Mouse (Mus musculus) stomach, embryonic 16.5 days (tissue): ENCODE measurements around the gene Mark4. TPM values are rescaled to one million over a fixed set of nuclear protein-coding genes. Genes with fewer than 3 reads are reported as not detected.

Experiments used
- ATAC-seq: fragments of 200-750 bp; cut with Nextera tagmentation; 2 replicates; pipeline ENCODE4 v1.8.0; 2017; ENCODE audit warnings: moderate number of reproducible peaks, moderate TSS enrichment; ENCODE audit not compliant: insufficient read depth, low FRiP score
- H3K27ac ChIP-seq: fragments of 300-500 bp; sonication (generic); 2 replicates; pipeline ENCODE4 v1.5.1; 2014; ENCODE audit warnings: low read length
- H3K27me3 ChIP-seq: fragments of 300-500 bp; sonication (generic); 2 replicates; pipeline ENCODE4 v1.6.1; 2014; ENCODE audit warnings: low read length, control low read depth, mixed read lengths; ENCODE audit not compliant: control insufficient read depth, insufficient read depth
- H3K36me3 ChIP-seq: fragments of 300-500 bp; sonication (generic); 2 replicates; pipeline ENCODE4 v1.6.1; 2014; ENCODE audit warnings: low read length; ENCODE audit not compliant: control insufficient read depth, insufficient read depth
- H3K4me1 ChIP-seq: fragments of 300-500 bp; sonication (generic); 2 replicates; pipeline ENCODE4 v1.6.1; 2014; ENCODE audit warnings: low read length, control low read depth, mixed read lengths; ENCODE audit not compliant: control insufficient read depth, insufficient read depth
- H3K4me2 ChIP-seq: fragments of 300-500 bp; sonication (generic); 2 replicates; pipeline ENCODE4 v1.6.1; 2014; ENCODE audit warnings: low read depth, low read length, mixed read lengths
- H3K4me3 ChIP-seq: fragments of 300-500 bp; sonication (generic); replicated peaks from 2 replicates; pipeline ENCODE4 v1.5.1; 2014; ENCODE audit warnings: mild to moderate bottlenecking, low read length
- H3K9ac ChIP-seq: fragments of 300-500 bp; sonication (generic); 2 replicates; pipeline ENCODE4 v1.6.1; 2014; ENCODE audit warnings: low read length
- H3K9me3 ChIP-seq: fragments of 300-500 bp; sonication (generic); replicated peaks from 2 replicates; pipeline ENCODE4 v1.6.1; 2016; ENCODE audit warnings: low read length, control low read depth; ENCODE audit not compliant: control insufficient read depth
- WGBS: fragments of 180-500 bp; shearing (Covaris S2); extraction: QIAGEN DNeasy Blood & Tissue Kit; methylation state at CpG from one replicate; pipeline ENCODE4 v1.1.7; 2014; 5-methylcytosine and 5-hydroxymethylcytosine counted together
- polyA plus RNA-seq: library from polyadenylated mRNA; unstranded; fragments of >200 nt; fragmentation: Nextera tagmentation; extraction: Ambion mirVana; gene quantifications from 2 replicates; pipeline ENCODE4 v1.2.1, GENCODE M21; 2015

The Mark4 gene
- polyA plus RNA-seq, 1 experiment from 2014 or later: 5.9 TPM

- ATAC-seq: no peak
- 22% methylated on average over 14 of the region's 14 CpGs for WGBS
Observed at GRCm38 (mm10) chr7:19477624-19478384, 19.2 kb upstream of the Mark4 start.

GRCm38 (mm10) chr7:19477084-19477483, 18.5 kb upstream of the Mark4 start:
- Histone ChIP-seq H3K4me2 (no peak overlapping the region), H3K4me1 (no peaks in the 10 kb centered on the region), H3K27ac (no peak overlapping the region), H3K4me3 (no peak overlapping the region), H3K9me3 (no peaks in the 10 kb centered on the region), H3K27me3 (peaks cover 27% of the 10 kb centered on the region), H3K36me3 (no peaks in the 10 kb centered on the region), H3K9ac (no peak overlapping the region)
- 51% methylated on average over 2 of the region's 2 CpGs for whole genome bisulfite sequencing
- ATAC-seq: no peak

More at GRCm38 (mm10) chr7:19477624-19478384, 19.2 kb upstream of the Mark4 start:
- Histone ChIP-seq H3K27me3 (peaks cover 21% of the 10 kb centered on the region), H3K9me3 (no peaks in the 10 kb centered on the region), H3K4me2 (no peak overlapping the region), H3K9ac (no peak overlapping the region), H3K4me3 (no peak overlapping the region), H3K4me1 (no peaks in the 10 kb centered on the region), H3K36me3 (no peaks in the 10 kb centered on the region), H3K27ac (0 out of 2 replicates have a peak overlapping the region, but pooled peaks have one; percentile 17)

GRCm38 (mm10) chr7:19473875-19474443, 15.3 kb upstream of the Mark4 start:
- no peaks in the 10 kb centered on the region for H3K9me3 ChIP-seq
- H3K4me3 ChIP-seq: peak overlapping the region; percentile 57
- H3K36me3 ChIP-seq: no peaks in the 10 kb centered on the region
- H3K4me1 ChIP-seq: no peaks in the 10 kb centered on the region
- peak; percentile 90 for ATAC-seq
- H3K4me2 ChIP-seq: peak overlapping the region; percentile 94
- under 1% methylated on average over 81 of the region's 89 CpGs for WGBS
- H3K9ac ChIP-seq: peak overlapping the region; percentile 82
- H3K27ac ChIP-seq: peak overlapping the region; percentile 16; the same call in 1 of the 2 replicates
- H3K27me3 ChIP-seq: peaks cover 47% of the 10 kb centered on the region

GRCm38 (mm10) chr7:19472403-19472802, 13.8 kb upstream of the Mark4 start:
- no peak overlapping the region for H3K9ac ChIP-seq
- WGBS: 26% methylated on average over 4 of the region's 4 CpGs

GRCm38 (mm10) chr7:19470308-19470707, 11.7 kb upstream of the Mark4 start:
- WGBS: 6% methylated on average over 14 of the region's 14 CpGs
- Histone ChIP-seq H3K27ac (no peak overlapping the region), H3K27me3 (peaks cover 47% of the 10 kb centered on the region), H3K4me2 (no peak overlapping the region), H3K4me1 (no peaks in the 10 kb centered on the region), H3K4me3 (no peak overlapping the region), H3K36me3 (no peaks in the 10 kb centered on the region), H3K9me3 (no peaks in the 10 kb centered on the region), H3K9ac (no peak overlapping the region)
- no peak for ATAC-seq

More at GRCm38 (mm10) chr7:19472403-19472802, 13.8 kb upstream of the Mark4 start:
- Histone ChIP-seq H3K36me3 (no peaks in the 10 kb centered on the region), H3K4me1 (no peaks in the 10 kb centered on the region), H3K9me3 (no peaks in the 10 kb centered on the region), H3K27ac (no peak overlapping the region), H3K4me2 (no peak overlapping the region), H3K4me3 (no peak overlapping the region), H3K27me3 (peaks cover 47% of the 10 kb centered on the region)
- no peak for ATAC-seq

GRCm38 (mm10) chr7:19469404-19469803, 10.8 kb upstream of the Mark4 start:
- no peaks in the 10 kb centered on the region for H3K9me3 ChIP-seq
- peaks cover 40% of the 10 kb centered on the region for H3K27me3 ChIP-seq
- H3K4me2 ChIP-seq: no peak overlapping the region
- no peak overlapping the region for H3K9ac ChIP-seq
- H3K4me3 ChIP-seq: no peak overlapping the region
- H3K36me3 ChIP-seq: no peaks in the 10 kb centered on the region
- no peaks in the 10 kb centered on the region for H3K4me1 ChIP-seq
- no peak for ATAC-seq
- 27% methylated on average over 23 of the region's 23 CpGs for WGBS
- H3K27ac ChIP-seq: no peak overlapping the region

GRCm38 (mm10) chr7:19468279-19468678, 9.7 kb upstream of the Mark4 start:
- Histone ChIP-seq H3K4me3 (no peak overlapping the region), H3K27ac (no peak overlapping the region), H3K9me3 (no peaks in the 10 kb centered on the region), H3K4me2 (no peak overlapping the region), H3K9ac (no peak overlapping the region), H3K36me3 (no peaks in the 10 kb centered on the region), H3K4me1 (no peaks in the 10 kb centered on the region), H3K27me3 (peaks cover 37% of the 10 kb centered on the region)
- WGBS: 56% methylated on average over 12 of the region's 12 CpGs
- ATAC-seq: no peak

GRCm38 (mm10) chr7:19467638-19468037, 9.0 kb upstream of the Mark4 start:
- Histone ChIP-seq H3K36me3 (no peaks in the 10 kb centered on the region), H3K27me3 (peaks cover 30% of the 10 kb centered on the region), H3K4me2 (no peak overlapping the region), H3K9me3 (no peaks in the 10 kb centered on the region), H3K27ac (no peak overlapping the region), H3K4me3 (no peak overlapping the region), H3K9ac (no peak overlapping the region), H3K4me1 (no peaks in the 10 kb centered on the region)
- WGBS: 38% methylated on average over 6 of the region's 6 CpGs
- ATAC-seq: no peak

GRCm38 (mm10) chr7:19466602-19467145, 8.1 kb upstream of the Mark4 start:
- Histone ChIP-seq H3K27ac (no peak overlapping the region), H3K36me3 (no peaks in the 10 kb centered on the region), H3K4me3 (no peak overlapping the region), H3K4me2 (no peak overlapping the region), H3K4me1 (no peaks in the 10 kb centered on the region), H3K9ac (no peak overlapping the region), H3K27me3 (peaks cover 23% of the 10 kb centered on the region), H3K9me3 (no peaks in the 10 kb centered on the region)
- 64% methylated on average over 5 of the region's 5 CpGs for WGBS
- no peak for ATAC-seq
